Mouse (Mus musculus) layer of hippocampus, postnatal 36 days (tissue): ENCODE measurements around the gene Upb1. TPM values are rescaled to one million over a fixed set of nuclear protein-coding genes. Genes with fewer than 3 reads are reported as not detected.
"Not testable (repeated sequence)": the region's sequence is repeated elsewhere in the genome, so short reads cannot be mapped to it uniquely, and the experiment has no call there.

ENCODE experiments used
- DNase-seq, 2 experiments: peaks; one replicate each; pipeline ENCODE4 v3.0.0; 2022
- total RNA-seq, 2 experiments: library from RNA; stranded (reverse); gene quantifications; 2 replicates each; pipeline ENCODE4 v1.2.3; 2021

The Upb1 gene
- total RNA-seq: not detected

- no peak for DNase-seq
Observed at GRCm38 (mm10) chr10:75400958-75401357, at the start of gene Upb1. Upb1 (plus strand) TSS chr10:75401115.

- no peak for DNase-seq
Observed at GRCm38 (mm10) chr10:75352541-75352940, 48.4 kb upstream of the Upb1 start.

GRCm38 (mm10) chr10:75353838-75354241, 47.1 kb upstream of the Upb1 start:
- DNase-seq: not testable (repeated sequence)

- no peak for DNase-seq
Observed at GRCm38 (mm10) chr10:75355341-75355740, 45.6 kb upstream of the Upb1 start.

- peak in 1 of 2 experiments; percentile 1 for DNase-seq
Observed at GRCm38 (mm10) chr10:75364214-75364690, 36.7 kb upstream of the Upb1 start.

- DNase-seq: no peak
Observed at GRCm38 (mm10) chr10:75364796-75365195, 36.1 kb upstream of the Upb1 start.

- no peak for DNase-seq
Observed at GRCm38 (mm10) chr10:75365231-75365633, 35.7 kb upstream of the Upb1 start.

GRCm38 (mm10) chr10:75373655-75374351, 27.1 kb upstream of the Upb1 start:
- DNase-seq: peak; percentile 10 to 14

- no peak for DNase-seq
Observed at GRCm38 (mm10) chr10:75378688-75379087, 22.2 kb upstream of the Upb1 start.

- DNase-seq: no peak
Observed at GRCm38 (mm10) chr10:75390156-75390555, 10.8 kb upstream of the Upb1 start.

GRCm38 (mm10) chr10:75390832-75391231, 10.1 kb upstream of the Upb1 start:
- DNase-seq: no peak

- DNase-seq: no peak
Observed at GRCm38 (mm10) chr10:75394796-75395195, 6.1 kb upstream of the Upb1 start.

- no peak for DNase-seq
Observed at GRCm38 (mm10) chr10:75396966-75397365, 3.9 kb upstream of the Upb1 start.

GRCm38 (mm10) chr10:75405916-75406315, 5.0 kb downstream of the Upb1 start:
- no peak for DNase-seq

GRCm38 (mm10) chr10:75406755-75407154, 5.8 kb downstream of the Upb1 start:
- DNase-seq: no peak

GRCm38 (mm10) chr10:75407741-75408140, 6.8 kb downstream of the Upb1 start:
- no peak for DNase-seq

GRCm38 (mm10) chr10:75411343-75412113, 10.6 kb downstream of the Upb1 start:
- not testable (repeated sequence) for DNase-seq

- no peak for DNase-seq
Observed at GRCm38 (mm10) chr10:75412114-75413103, 11.5 kb downstream of the Upb1 start.

- no peak for DNase-seq
Observed at GRCm38 (mm10) chr10:75414925-75415324, 14.0 kb downstream of the Upb1 start.

- DNase-seq: no peak
Observed at GRCm38 (mm10) chr10:75417363-75418042, 16.6 kb downstream of the Upb1 start.

GRCm38 (mm10) chr10:75418747-75419146, 17.8 kb downstream of the Upb1 start:
- no peak for DNase-seq

- DNase-seq: no peak
Observed at GRCm38 (mm10) chr10:75424498-75424901, 23.6 kb downstream of the Upb1 start.
